Mouse (Mus musculus): Measurements from ENCODE around the gene Mdh2. TPM values are rescaled to one million over a fixed set of nuclear protein-coding genes. Genes with fewer than 3 reads are reported as not detected.

The Mdh2 gene
- total RNA-seq (2021): 1,000 to 10,000 TPM; 1,079 to 1,088 TPM
- long read RNA-seq, experiment 1, transcript Mdh2-201 (9 exons, 1,456 nt): major isoform, 1,499 of 1,661 reads
- long read RNA-seq, experiment 1, partial matches to known transcripts: 136 of 1,661 reads
- long read RNA-seq, experiment 1, other reads (novel, unspliced or antisense): 25 of 1,661 reads
- long read RNA-seq, experiment 2, transcript Mdh2-201 (9 exons, 1,456 nt): major isoform, 1,743 of 1,899 reads
- long read RNA-seq, experiment 2, partial matches to known transcripts: 141 of 1,899 reads
- long read RNA-seq, experiment 2, other reads (novel, unspliced or antisense): 15 of 1,899 reads

GRCm38 (mm10) chr5:135778471-135779445 is at the start of gene Mdh2:
Gene Mdh2 (plus strand): TSS chr5:135778480.
- DNase-seq: peak; percentile 97 to 100
- intact Hi-C loops (cut with DNase I): no loop called here

- intact Hi-C loops (cut with DNase I): no loop called here
- no peak for DNase-seq
These were observed 48.9 kb upstream of the Mdh2 start for GRCm38 (mm10) chr5:135729351-135729750.

GRCm38 (mm10) chr5:135730278-135730677 is 48.0 kb upstream of the Mdh2 start:
- DNase-seq: no peak
- intact Hi-C loops (cut with DNase I): no loop called here

- intact Hi-C loops (cut with DNase I): no loop called here
- DNase-seq: no peak
These were observed 47.4 kb upstream of the Mdh2 start for GRCm38 (mm10) chr5:135730916-135731315.

GRCm38 (mm10) chr5:135731322-135731721 is 47.0 kb upstream of the Mdh2 start:
- DNase-seq: no peak
- intact Hi-C loops (cut with DNase I): no loop called here

- intact Hi-C loops (cut with DNase I): no loop called here
- DNase-seq: no peak
These were observed 45.2 kb upstream of the Mdh2 start for GRCm38 (mm10) chr5:135733071-135733470.

GRCm38 (mm10) chr5:135734057-135734680 is 44.1 kb upstream of the Mdh2 start:
- intact Hi-C loops (cut with DNase I): no loop called here
- DNase-seq: no peak

GRCm38 (mm10) chr5:135735741-135736140 is 42.5 kb upstream of the Mdh2 start:
- intact Hi-C loops (cut with DNase I): no loop called here
- no peak for DNase-seq

- DNase-seq: no peak
- intact Hi-C loops (cut with DNase I): no loop called here
These were observed 41.7 kb upstream of the Mdh2 start for GRCm38 (mm10) chr5:135736544-135736943.

- DNase-seq: no peak
- intact Hi-C loops (cut with DNase I): no loop called here
These were observed 41.1 kb upstream of the Mdh2 start for GRCm38 (mm10) chr5:135737154-135737553.

GRCm38 (mm10) chr5:135738266-135738665 is 40.0 kb upstream of the Mdh2 start:
- intact Hi-C loops (cut with DNase I): no loop called here
- no peak for DNase-seq

GRCm38 (mm10) chr5:135742156-135742555 is 36.1 kb upstream of the Mdh2 start:
- intact Hi-C loops (cut with DNase I): no loop called here
- no peak for DNase-seq

GRCm38 (mm10) chr5:135742941-135743740 is 35.1 kb upstream of the Mdh2 start:
- intact Hi-C loops (cut with DNase I): no loop called here
- no peak for DNase-seq

- intact Hi-C loops (cut with DNase I): loop anchor here (1.0 kb wide), 1 partner anchor 55 kb away; no protein-coding TSS in a partner anchor
- peak; percentile 91 to 96 for DNase-seq
These were observed 34.3 kb upstream of the Mdh2 start, which contains the start of gene Tmem120a for GRCm38 (mm10) chr5:135743741-135744609. Gene Tmem120a (minus strand): TSS chr5:135744448.

GRCm38 (mm10) chr5:135744742-135745141 is 33.5 kb upstream of the Mdh2 start:
- DNase-seq: no peak
- intact Hi-C loops (cut with DNase I): loop anchor here (1.0 kb wide), 1 partner anchor 55 kb away; no protein-coding TSS in a partner anchor

- intact Hi-C loops (cut with DNase I): no loop called here
- no peak for DNase-seq
These were observed 27.2 kb upstream of the Mdh2 start for GRCm38 (mm10) chr5:135751041-135751440.

GRCm38 (mm10) chr5:135751595-135751994 is 26.7 kb upstream of the Mdh2 start:
- DNase-seq: no peak
- intact Hi-C loops (cut with DNase I): no loop called here

GRCm38 (mm10) chr5:135761881-135762280 is 16.4 kb upstream of the Mdh2 start:
- intact Hi-C loops (cut with DNase I): loop anchor here (2.0 to 10.0 kb wide), 3 partner anchors 133 to 367 kb away; partner anchors contain the start of gene Pom121

GRCm38 (mm10) chr5:135763526-135763925 is 14.8 kb upstream of the Mdh2 start:
- intact Hi-C loops (cut with DNase I): loop anchor here (2.0 to 10.0 kb wide), 3 partner anchors 135 to 369 kb away; partner anchors contain the start of gene Pom121
- peak; percentile 26 to 66 for DNase-seq

More at GRCm38 (mm10) chr5:135761881-135762280, 16.4 kb upstream of the Mdh2 start:
- DNase-seq: no peak
